Mouse (Mus musculus): ENCODE measurements at regions not wholly inside any gene's neighbourhood (a gene's known extent, or its start where the extent isn't known, plus 50 kb on each side); places are given as distances from the start of the nearest gene placed in this dataset.

DNA sequence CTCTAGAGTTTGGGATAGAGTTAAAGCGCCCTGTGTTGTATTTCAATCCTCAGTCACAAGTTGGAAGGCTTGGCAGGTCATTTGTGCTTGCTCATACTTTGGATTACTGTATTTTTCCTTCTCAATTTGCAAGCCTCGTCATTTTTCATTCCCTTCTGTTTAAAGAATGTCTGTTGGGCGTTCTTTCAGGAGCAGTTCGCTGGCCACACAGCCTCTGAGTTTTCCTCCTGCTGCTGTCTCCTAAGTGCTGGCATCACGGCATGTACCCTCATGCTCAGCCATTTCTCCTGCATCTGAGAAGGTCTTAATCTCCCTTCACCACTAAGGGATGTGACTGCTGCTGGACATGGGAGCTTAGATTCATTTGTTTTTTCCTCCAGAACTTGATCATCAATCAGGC is 146.0 kb upstream of the Lpp start:
- TF ChIP-seq GATA1 (IDR thresholded peaks at IDR 0.05; ENCODE audit: borderline replicate concordance, low read length) (no peak), FLI1 (IDR thresholded peaks at IDR 0.05; ENCODE audit: low read length) (no peak)
